Mouse (Mus musculus) urinary bladder, postnatal 14 days (tissue): ENCODE measurements around the gene Gm4498.
"Not testable (repeated sequence)": the region's sequence is repeated elsewhere in the genome, so short reads cannot be mapped to it uniquely, and the experiment has no call there.

Experiments used
- DNase-seq: peaks from one replicate; pipeline ENCODE4 v3.0.0; 2021; ENCODE audit warnings: low spot score

Gene Gm4498

GRCm38 (mm10) chr7:20233728-20234127 is at the start of gene Gm4498:
Gm4498 (minus strand) TSS chr7:20233828.
- not testable (repeated sequence) for DNase-seq

- not testable (repeated sequence) for DNase-seq
These were observed 29.1 kb upstream of the Gm4498 start, which contains the start of gene Gm5890 for GRCm38 (mm10) chr7:20262734-20263133. Gm5890 (minus strand) TSS chr7:20262834.

GRCm38 (mm10) chr7:20205507-20205906 is 28.1 kb downstream of the Gm4498 start, which contains the start of gene Gm6164:
Gm6164 (minus strand) TSS chr7:20205607.
- DNase-seq, result not testable (repeated sequence)

GRCm38 (mm10) chr7:20193410-20193809 is 40.2 kb downstream of the Gm4498 start, which contains the start of gene Vmn1r95:
Vmn1r95 (plus strand) TSS chr7:20193710.
- DNase-seq, result not testable (repeated sequence)
